Mouse (Mus musculus) liver, embryonic 14.5 days (tissue): Measurements from ENCODE around the gene Ar.

Experiments used
- CTCF ChIP-seq: IDR thresholded peaks from 2 replicates; pipeline ENCODE4 v1.5.1; 2016; ENCODE audit warnings: antibody characterized with exemption, low read depth, control low read depth
- EP300 ChIP-seq: IDR thresholded peaks from 2 replicates; pipeline ENCODE4 v1.6.1; 2016; ENCODE audit warnings: antibody characterized with exemption, low read depth

DNA sequence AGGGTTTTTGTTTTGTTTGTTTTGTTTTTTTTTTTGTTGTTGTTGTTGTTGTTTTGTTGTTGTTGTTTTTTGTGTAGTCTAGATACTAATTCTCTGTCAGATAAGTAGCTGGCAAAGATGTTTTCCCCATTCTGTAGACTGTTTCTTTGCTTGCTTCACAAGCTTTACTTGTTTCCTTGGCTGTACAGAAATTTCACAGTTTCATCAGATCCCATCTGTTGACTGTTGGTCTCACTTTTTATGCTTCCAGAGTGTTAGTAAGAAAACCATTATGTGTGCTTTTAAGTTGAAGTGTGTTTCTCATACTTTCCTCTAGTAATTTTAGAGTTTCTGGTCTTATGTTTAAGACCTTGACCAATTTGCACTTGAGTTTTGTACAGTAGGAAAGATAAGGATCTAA, 41.2 kb downstream of the Ar start:
- TF ChIP-seq CTCF (no peak), EP300 (no peak)
